Comparison of ENCODE assay signal across 7 mouse cellular contexts in the genomic region with DNA sequence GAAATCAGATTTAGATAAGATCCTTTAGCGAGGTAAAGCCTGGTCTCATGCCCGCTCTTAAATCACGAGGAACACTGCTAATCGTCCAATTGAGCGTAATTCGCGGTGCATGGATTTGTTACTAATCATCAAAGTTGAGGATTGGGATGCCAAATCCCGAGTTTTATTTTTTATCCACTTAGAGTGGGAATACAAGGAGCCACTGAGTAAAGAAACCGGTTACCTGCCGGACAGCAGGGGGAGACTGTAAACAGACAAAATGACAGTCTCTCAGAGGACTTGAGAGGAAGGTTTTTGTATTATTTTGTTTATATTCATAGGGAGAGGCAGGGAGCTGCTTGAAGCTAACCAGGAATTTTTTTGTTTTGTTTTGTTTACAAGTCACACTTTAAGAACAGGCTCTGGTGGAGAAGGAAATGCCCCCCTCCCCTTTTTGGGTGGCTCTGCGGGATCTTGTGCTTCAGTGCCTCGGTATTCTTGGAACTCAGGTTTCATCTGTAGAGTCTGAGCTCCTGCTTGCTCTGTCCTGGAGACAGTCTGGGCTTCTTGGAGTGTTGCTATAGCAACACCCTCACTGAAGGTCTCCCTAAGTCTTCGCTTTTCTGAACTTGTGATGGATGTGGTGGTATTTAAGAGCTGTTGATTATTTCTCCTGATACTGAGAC. TPM values are rescaled to one million over a fixed set of nuclear protein-coding genes. Genes with fewer than 3 reads are reported as not detected.
DNase-seq lines count a peak whose midpoint lies in the region; ATAC-seq and TF ChIP-seq lines count a peak whose summit lies in the region.

No protein-coding gene starts in this region.

- peak overlapping the region; percentile 75 to 89 for H3K4me3 ChIP-seq in ES-E14 (ENCODE audit: insufficient read depth in 1 of 2, low read depth in 1 of 2, low read length in 2 of 2, poor library complexity in 1 of 2, severe bottlenecking in 1 of 2)
- H3K4me3 ChIP-seq in embryonic fibroblast, embryonic 13.5 days (ENCODE audit: insufficient read depth, low read length) = peak overlapping the region; percentile 93
- H3K4me3 ChIP-seq in lung, postnatal 0 days (ENCODE audit: low read depth, low read length) = peak overlapping the region; percentile 55

- TF ChIP-seq EP300 in lung, postnatal 0 days (IDR thresholded peaks at IDR 0.05) = peak; percentile 60; the same call in 1 of the 2 replicates

- peaks cover 11% of the 10 kb centered on the region for H3K36me3 ChIP-seq in ES-E14 (ENCODE audit: control insufficient read depth, insufficient read depth, low read length, poor library complexity, severe bottlenecking)
- peaks cover 20% of the 10 kb centered on the region for H3K36me3 ChIP-seq in lung, postnatal 0 days (ENCODE audit: insufficient read depth, low read length)

- no peaks in the 10 kb centered on the region for H3K27me3 ChIP-seq in lung, postnatal 0 days (replicated peaks; ENCODE audit: insufficient read depth, low read length)

- in situ Hi-C loops in ES-E14 (cut with MboI; ENCODE audit: low sequenced_read_pairs in 2 of 2, unreplicated experiment in 2 of 2) = no loop called here

- H3K9me3 ChIP-seq in ES-E14 (ENCODE audit: control insufficient read depth, insufficient read depth, low read depth, low read length) = no peaks in the 10 kb centered on the region
- no peaks in the 10 kb centered on the region for H3K9me3 ChIP-seq in lung, postnatal 0 days (ENCODE audit: low read length)

- peaks cover 0 to 4% of the 10 kb centered on the region in 2 experiments; a peak in 2 of 4 replicates for H3K4me1 ChIP-seq in ES-E14 (ENCODE audit: control insufficient read depth in 2 of 2, insufficient read depth in 2 of 2, low read length in 2 of 2, poor library complexity in 1 of 2)
- peaks cover 5% of the 10 kb centered on the region; the same call in 1 of the 2 replicates for H3K4me1 ChIP-seq in embryonic fibroblast, embryonic 13.5 days (ENCODE audit: control insufficient read depth, insufficient read depth, low read length)
- peaks cover 13% of the 10 kb centered on the region; the same call in 1 of the 2 replicates for H3K4me1 ChIP-seq in lung, postnatal 0 days (ENCODE audit: insufficient read depth, low read depth, low read length)

- ATAC-seq in lung, postnatal 0 days = no peak

- peak overlapping the region; percentile 82 for H3K9ac ChIP-seq in ES-E14 (ENCODE audit: insufficient read depth, low read depth, low read length, poor library complexity, severe bottlenecking)
- H3K9ac ChIP-seq in lung, postnatal 0 days (replicated peaks; ENCODE audit: low read depth) = peak overlapping the region; percentile 60

- H3K27ac ChIP-seq in ES-E14 (ENCODE audit: insufficient read depth, low read depth, low read length, poor library complexity, severe bottlenecking) = no peak overlapping the region
- no peak overlapping the region for H3K27ac ChIP-seq in embryonic fibroblast, embryonic 13.5 days (ENCODE audit: insufficient read depth, low read length)
- peak overlapping the region; percentile 72 for H3K27ac ChIP-seq in lung, postnatal 0 days (ENCODE audit: low read length)

- DNase-seq in A20 (ENCODE audit: low read depth, low spot score) = peak; percentile 63
- DNase-seq in ES-E14 (ENCODE audit: low read depth, low spot score) = no peak
- DNase-seq in kidney, adult 11 months = peak; percentile 51
- DNase-seq in lung, postnatal 0 days (ENCODE audit: low spot score) = peak; percentile 82
- peak; percentile 56 for DNase-seq in thymus, postnatal 14 days
- no peak for DNase-seq in gastrocnemius, postnatal 10 days

- H3K4me2 ChIP-seq in lung, postnatal 0 days (replicated peaks; ENCODE audit: low read depth, low read length) = peak overlapping the region; percentile 52

- TF ChIP-seq POLR2A in embryonic fibroblast, embryonic 13.5 days (IDR thresholded peaks at IDR 0.05; ENCODE audit: low read depth, low read length) = no peak

- TF ChIP-seq CTCF in embryonic fibroblast, embryonic 13.5 days (IDR thresholded peaks at IDR 0.05; ENCODE audit: borderline replicate concordance, insufficient read depth, low read length) = no peak
- TF ChIP-seq CTCF in lung, postnatal 0 days (IDR thresholded peaks at IDR 0.05) = peak; percentile 66

- WGBS in lung, postnatal 0 days = 2% methylated on average over 13 of the region's 13 CpGs

TF ChIP-seq in ES-E14, 5 proteins besides CTCF, POLR2A, EP300 and RAD21:
- TF ChIP-seq ZC3H11A (IDR thresholded peaks at IDR 0.05; ENCODE audit: borderline replicate concordance, low read depth, low read length) (no peak), ZNF384 (IDR thresholded peaks at IDR 0.05; ENCODE audit: low read depth, low read length) (no peak), HCFC1 (IDR thresholded peaks at IDR 0.05; ENCODE audit: borderline replicate concordance, insufficient read depth, low read length) (no peak), MAFK (IDR thresholded peaks at IDR 0.05; ENCODE audit: insufficient read depth, low read depth, low read length) (no peak), CHD2 (IDR thresholded peaks at IDR 0.05; ENCODE audit: low read depth, low read length) (no peak)

RNA-seq across cellular contexts. Expression of gene Inpp5k, which starts 0.9 kb away (rescaled TPM):
- total RNA-seq in ES-E14 (2012; rRNA removed) = 12.2 and 13.8 TPM in 2 replicates
- polyA plus RNA-seq in embryonic fibroblast, embryonic 13.5 days (2011; ENCODE audit: insufficient read length, low read depth, missing spikeins) = 15.2 and 17.8 TPM in 2 replicates
- 60.2 and 71.4 TPM in 2 replicates for polyA plus RNA-seq in lung, postnatal 0 days (2015; fragmentation: Nextera tagmentation; extraction: Ambion mirVana)
- total RNA-seq in gastrocnemius, postnatal 10 days (2021) = 10 to 100 TPM; 22.5 to 23.3 TPM

RNA-seq across cellular contexts. Expression of gene Myo1c, which starts 18.6 kb away (rescaled TPM):
- 62.8 and 62.9 TPM in 2 replicates for total RNA-seq in ES-E14 (2012; rRNA removed)
- polyA plus RNA-seq in embryonic fibroblast, embryonic 13.5 days (2011; ENCODE audit: insufficient read length, low read depth, missing spikeins) = 169 and 247 TPM in 2 replicates
- 88.5 and 102 TPM in 2 replicates for polyA plus RNA-seq in lung, postnatal 0 days (2015; fragmentation: Nextera tagmentation; extraction: Ambion mirVana)
- 10 to 100 TPM; 56.3 to 65.1 TPM for total RNA-seq in gastrocnemius, postnatal 10 days (2021)

RNA-seq across cellular contexts. Expression of gene Pitpna, which starts 43.8 kb away (rescaled TPM):
- total RNA-seq in ES-E14 (2012; rRNA removed) = 31.3 and 40.3 TPM in 2 replicates
- polyA plus RNA-seq in embryonic fibroblast, embryonic 13.5 days (2011; ENCODE audit: insufficient read length, low read depth, missing spikeins) = 160 and 204 TPM in 2 replicates
- 71.1 and 74.4 TPM in 2 replicates for polyA plus RNA-seq in lung, postnatal 0 days (2015; fragmentation: Nextera tagmentation; extraction: Ambion mirVana)
- total RNA-seq in gastrocnemius, postnatal 10 days (2021) = 100 to 1,000 TPM; 148 to 160 TPM

RNA-seq across cellular contexts. Expression of gene Crk, which starts 47.4 kb away (rescaled TPM):
- 68.1 and 71.3 TPM in 2 replicates for total RNA-seq in ES-E14 (2012; rRNA removed)
- 133 TPM in 2 replicates for polyA plus RNA-seq in embryonic fibroblast, embryonic 13.5 days (2011; ENCODE audit: insufficient read length, low read depth, missing spikeins)
- polyA plus RNA-seq in lung, postnatal 0 days (2015; fragmentation: Nextera tagmentation; extraction: Ambion mirVana) = 83.8 and 90.3 TPM in 2 replicates
- 10 to 100 TPM; 53.0 to 59.8 TPM for total RNA-seq in gastrocnemius, postnatal 10 days (2021)

Comparison
In these comparisons a context has a peak if more than half of its experiments do, and no peak if none do; other contexts are left out.
1. DNase-seq: peak in A20 (single experiment), kidney, adult 11 months (single experiment), lung, postnatal 0 days (single experiment) and thymus, postnatal 14 days (single experiment); none in ES-E14 (single experiment) and gastrocnemius, postnatal 10 days (single experiment).
2. Peak in every context shown above with its lines, with median percentiles within 50 percentile points of each other: H3K4me3 ChIP-seq.